Mouse (Mus musculus) E14TG2a.4 (cell line): ENCODE measurements at regions not wholly inside any gene's neighbourhood (a gene's known extent, or its start where the extent isn't known, plus 50 kb on each side); places are given as distances from the start of the nearest gene placed in this dataset.
"Not testable (repeated sequence)": the region's sequence is repeated elsewhere in the genome, so short reads cannot be mapped to it uniquely, and the experiment has no call there.

Experiments
- CTCF ChIP-seq: conservative IDR thresholded peaks from 2 replicates; pipeline ENCODE4 v1.5.1; 2014; ENCODE audit warnings: low read length
- POU5F1 ChIP-seq: IDR thresholded peaks from 2 replicates; pipeline ENCODE4 v1.6.1; 2014; ENCODE audit warnings: low read length, borderline replicate concordance

DNA sequence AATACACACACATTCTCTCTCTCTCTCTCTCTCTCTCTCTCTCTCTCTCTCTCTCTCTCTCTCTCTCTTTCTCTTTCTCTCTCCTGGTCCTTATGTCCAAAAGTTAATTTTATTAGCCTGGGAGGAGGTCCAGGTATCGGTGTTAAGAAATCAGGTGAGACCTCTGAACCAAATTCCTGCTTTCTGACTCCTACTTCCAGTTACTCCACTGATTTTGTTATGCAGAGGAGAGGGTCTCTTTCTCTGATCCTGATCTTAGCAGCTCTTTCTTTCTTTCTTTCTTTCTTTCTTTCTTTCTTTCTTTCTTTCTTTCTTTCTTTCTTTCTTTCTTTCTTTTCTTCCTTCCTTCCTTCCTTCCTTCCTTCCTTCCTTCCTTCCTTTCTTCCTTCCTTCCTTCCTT is 185.5 kb upstream of the Stk26 start:
- TF ChIP-seq CTCF, POU5F1: not testable (repeated sequence)
